Mouse (Mus musculus): ENCODE measurements around the gene Lrrc8c. TPM values are rescaled to one million over a fixed set of nuclear protein-coding genes. Genes with fewer than 3 reads are reported as not detected.

The Lrrc8c gene
- polyA plus RNA-seq, 1 experiment from 2014 or later = 13.9 TPM

DNA sequence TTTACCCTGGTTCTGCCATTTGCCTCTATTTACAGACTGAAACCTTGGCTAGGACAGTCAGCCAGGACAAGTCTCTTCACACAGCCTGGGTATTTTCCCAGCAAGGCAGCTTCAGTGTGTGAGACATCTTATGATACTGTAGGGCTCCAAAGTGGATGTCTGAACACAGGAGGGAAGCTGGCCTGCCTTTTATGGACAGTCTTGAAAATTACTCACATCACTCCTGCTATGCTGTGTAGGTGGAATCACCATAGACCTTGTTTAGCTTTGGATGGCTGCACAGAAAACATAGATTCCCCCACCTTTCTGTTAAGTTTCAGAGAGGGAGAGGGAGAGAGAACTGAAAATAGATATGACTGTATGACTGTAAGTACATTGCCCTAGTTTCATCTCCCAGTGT, 99.3 kb downstream of the Lrrc8c start:
- Histone ChIP-seq H3K27me3 (ENCODE audit: low read depth, poor library complexity, severe bottlenecking) (no peaks in the 10 kb centered on the region), H3K4me3 (no peak overlapping the region), H3K36me3 (no peaks in the 10 kb centered on the region), H3K9me3 (replicated peaks) (0 out of 2 replicates have a peak, but pooled peaks cover 3% of the 10 kb centered on the region), H3K27ac (replicated peaks) (no peak overlapping the region), H3K4me1 (peaks cover 10% of the 10 kb centered on the region)
- DNase-seq (ENCODE audit: low spot score) = no peak

DNA sequence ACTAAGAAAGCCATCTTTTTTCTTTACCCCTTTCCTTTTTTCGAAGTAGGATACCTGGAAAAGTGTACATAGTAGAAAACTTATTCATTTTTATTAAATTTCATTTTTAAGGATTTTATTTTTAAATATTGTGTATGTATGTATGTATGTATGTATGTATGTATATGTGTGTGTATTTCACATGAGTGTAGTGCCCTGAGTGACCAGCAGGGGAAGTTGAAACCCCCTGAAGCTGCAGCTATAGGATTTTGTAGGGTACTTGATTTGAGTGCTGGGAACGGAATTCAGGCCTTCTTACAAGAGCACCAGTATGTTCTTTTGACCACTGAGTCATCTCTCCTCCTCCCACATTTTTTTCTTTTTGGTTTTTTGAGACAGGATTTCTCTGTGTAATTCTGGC, 100.5 kb downstream of the Lrrc8c start:
- Histone ChIP-seq H3K4me3 (no peak overlapping the region), H3K9me3 (replicated peaks) (0 out of 2 replicates have a peak, but pooled peaks cover 3% of the 10 kb centered on the region), H3K27me3 (ENCODE audit: low read depth, poor library complexity, severe bottlenecking) (no peaks in the 10 kb centered on the region), H3K27ac (replicated peaks) (no peak overlapping the region), H3K36me3 (no peaks in the 10 kb centered on the region), H3K4me1 (0 out of 2 replicates have a peak, but pooled peaks cover 4% of the 10 kb centered on the region)
- 85% methylated on average over 2 of the region's 2 CpGs for WGBS
- DNase-seq (ENCODE audit: low spot score) = no peak

DNA sequence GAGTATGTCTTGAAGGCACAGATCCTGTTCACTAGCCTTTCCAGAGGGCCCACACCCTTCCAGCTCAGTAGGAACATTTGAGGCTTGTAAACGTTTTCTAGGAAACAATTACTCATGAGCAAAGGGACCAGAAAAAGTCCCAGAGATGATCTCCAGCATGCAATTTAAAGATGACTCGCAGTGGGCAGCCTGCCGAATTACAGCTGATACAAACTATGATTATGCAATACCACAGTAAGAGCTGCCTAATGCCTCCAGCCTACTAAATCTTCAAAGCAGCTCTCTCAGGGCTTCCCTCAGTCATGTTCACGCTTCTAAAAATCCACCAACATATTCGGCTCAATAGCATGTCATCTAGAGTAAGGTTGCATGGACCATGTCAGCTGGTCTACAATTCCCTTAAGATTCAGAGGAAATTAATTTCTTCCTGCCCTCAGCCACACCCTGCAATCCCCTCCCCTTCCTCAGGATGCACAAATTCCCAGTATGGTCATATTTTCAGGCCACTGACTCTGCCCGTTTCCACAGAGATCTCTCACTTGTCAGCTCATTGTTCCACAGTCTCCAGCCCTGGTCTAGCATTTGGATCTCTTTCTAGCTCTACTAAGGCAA, 101.4 kb downstream of the Lrrc8c start:
- 83% methylated on average over 6 of the region's 6 CpGs for WGBS
- no peaks in the 10 kb centered on the region for H3K36me3 ChIP-seq
- no peak overlapping the region for H3K4me3 ChIP-seq
- H3K4me1 ChIP-seq = 0 out of 2 replicates have a peak, but pooled peaks cover 4% of the 10 kb centered on the region
- H3K27ac ChIP-seq (replicated peaks) = no peak overlapping the region
- H3K27me3 ChIP-seq (ENCODE audit: low read depth, poor library complexity, severe bottlenecking) = no peaks in the 10 kb centered on the region
- DNase-seq (ENCODE audit: low spot score) = no peak
- H3K9me3 ChIP-seq (replicated peaks) = 0 out of 2 replicates have a peak, but pooled peaks cover 3% of the 10 kb centered on the region

DNA sequence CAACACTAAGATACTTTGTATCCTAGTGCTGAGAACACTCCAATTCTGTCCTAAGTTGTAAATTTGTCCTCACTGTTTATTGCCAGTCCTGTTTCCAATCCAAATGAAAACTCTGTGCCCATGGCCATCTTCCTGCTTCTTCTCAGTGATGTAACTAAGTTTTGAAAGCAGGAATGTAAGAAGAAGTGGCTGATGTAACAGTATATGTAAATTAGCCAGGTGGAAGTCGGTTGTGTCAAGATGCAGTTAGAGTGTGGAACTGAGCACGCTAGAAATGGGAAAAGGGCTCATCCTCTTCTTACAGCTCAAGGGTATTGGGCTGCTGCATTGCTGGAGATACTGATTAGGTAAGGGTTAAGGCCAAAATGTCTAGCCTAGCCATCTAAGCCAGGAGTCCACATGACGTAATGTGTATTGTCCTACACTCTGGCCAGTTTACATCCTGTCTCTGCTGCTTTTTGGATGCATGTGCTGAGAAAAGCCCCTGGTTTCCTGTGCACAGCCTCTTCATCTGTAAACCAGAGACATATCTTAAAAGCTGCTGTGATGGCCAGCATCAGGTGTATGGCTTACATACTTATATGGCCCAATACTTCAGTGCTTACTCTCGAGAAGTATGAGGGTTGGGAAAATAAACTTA, 104.0 kb downstream of the Lrrc8c start:
- H3K36me3 ChIP-seq = no peaks in the 10 kb centered on the region
- H3K27me3 ChIP-seq (ENCODE audit: low read depth, poor library complexity, severe bottlenecking) = no peaks in the 10 kb centered on the region
- no peak overlapping the region for H3K27ac ChIP-seq (replicated peaks)
- H3K4me1 ChIP-seq = peaks cover 7% of the 10 kb centered on the region; the same call in 1 of the 2 replicates
- H3K9me3 ChIP-seq (replicated peaks) = 0 out of 2 replicates have a peak, but pooled peaks cover 3% of the 10 kb centered on the region
- DNase-seq (ENCODE audit: low spot score) = no peak
- H3K4me3 ChIP-seq = no peak overlapping the region
- 75% methylated on average over 4 of the region's 4 CpGs for WGBS

DNA sequence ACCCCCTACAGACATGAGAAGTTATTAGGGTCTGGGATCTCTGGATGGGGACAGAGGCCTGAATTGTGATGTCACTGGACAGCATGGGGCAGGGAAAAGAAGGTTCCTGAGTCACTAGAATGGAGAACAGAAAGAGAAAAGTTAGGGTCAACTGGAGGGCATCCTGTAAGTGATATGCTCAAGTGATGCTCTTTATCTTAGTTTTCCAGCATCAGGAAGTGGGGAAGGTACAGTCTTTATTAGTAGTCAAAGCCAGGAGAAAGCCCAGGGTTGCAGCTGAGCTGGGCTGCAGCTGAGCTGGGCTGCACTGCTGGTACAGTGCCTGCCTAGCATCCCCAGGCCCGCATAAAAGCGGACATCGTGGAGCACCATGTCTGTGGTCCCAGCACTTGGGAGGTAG, 105.1 kb downstream of the Lrrc8c start:
- no peak overlapping the region for H3K27ac ChIP-seq (replicated peaks)
- H3K4me1 ChIP-seq = peaks cover 7% of the 10 kb centered on the region; the same call in 1 of the 2 replicates
- no peak for DNase-seq (ENCODE audit: low spot score)
- WGBS = 95% methylated on average over 3 of the region's 3 CpGs
- H3K4me3 ChIP-seq = no peak overlapping the region
- H3K9me3 ChIP-seq (replicated peaks) = 0 out of 2 replicates have a peak, but pooled peaks cover 3% of the 10 kb centered on the region
- H3K27me3 ChIP-seq (ENCODE audit: low read depth, poor library complexity, severe bottlenecking) = no peaks in the 10 kb centered on the region
- no peaks in the 10 kb centered on the region for H3K36me3 ChIP-seq

DNA sequence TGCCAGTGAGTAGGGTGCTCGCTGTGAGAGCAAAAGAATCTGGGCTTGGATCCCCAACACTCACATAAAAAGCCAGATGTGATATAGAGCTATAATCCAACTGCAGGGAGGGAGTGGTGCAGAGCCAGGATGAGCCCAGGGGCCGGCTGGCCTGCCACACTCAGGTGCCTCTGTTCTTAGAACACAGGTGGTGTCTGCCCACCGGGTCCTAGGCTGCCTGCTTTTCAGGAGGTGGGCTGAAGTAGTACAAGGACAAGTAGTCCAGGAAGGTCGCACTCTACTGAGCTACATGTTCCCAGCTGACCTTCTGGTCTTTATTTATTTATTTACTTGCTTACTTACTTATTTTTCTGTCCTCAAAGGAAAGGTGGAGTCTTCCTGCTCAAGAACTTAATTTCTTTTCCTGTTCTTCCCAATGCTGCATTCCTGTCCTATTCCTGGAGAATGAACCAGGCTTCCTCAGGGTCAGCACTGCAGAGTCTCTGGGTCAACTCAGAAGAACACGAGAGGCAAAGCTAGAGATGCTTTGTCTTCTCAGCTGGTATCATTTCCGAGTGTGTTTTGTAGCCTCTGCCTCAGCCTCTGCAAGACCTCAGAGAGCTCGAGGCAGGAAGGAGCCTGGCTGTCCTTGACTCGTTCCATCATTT, 106.4 kb downstream of the Lrrc8c start:
- Histone ChIP-seq H3K4me3 (no peak overlapping the region), H3K36me3 (no peaks in the 10 kb centered on the region), H3K27me3 (ENCODE audit: low read depth, poor library complexity, severe bottlenecking) (no peaks in the 10 kb centered on the region), H3K27ac (replicated peaks) (0 out of 2 replicates have a peak overlapping the region, but pooled peaks have one; percentile 38), H3K9me3 (replicated peaks) (no peaks in the 10 kb centered on the region), H3K4me1 (peaks cover 7% of the 10 kb centered on the region; the same call in 1 of the 2 replicates)
- WGBS = 75% methylated on average over 8 of the region's 8 CpGs
- no peak for DNase-seq (ENCODE audit: low spot score)

DNA sequence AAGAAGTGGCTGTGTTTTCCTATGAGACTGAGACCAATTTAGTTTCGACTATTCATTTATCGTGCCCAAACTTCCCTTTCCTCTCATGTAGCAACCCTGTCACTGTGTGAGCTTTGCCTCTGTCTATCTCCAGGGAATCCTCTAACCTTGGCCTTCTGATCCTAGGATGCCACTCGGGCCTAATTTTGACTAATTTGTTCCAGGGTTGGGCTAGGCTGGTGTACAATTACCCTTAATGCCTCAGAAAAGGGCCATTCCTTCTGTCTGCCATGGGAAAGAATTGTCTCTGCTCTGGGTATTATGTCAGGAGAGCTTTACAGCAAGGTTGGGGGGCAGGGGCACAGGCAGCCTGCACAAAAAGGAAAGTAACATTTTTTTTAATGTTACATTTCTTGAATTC, 107.2 kb downstream of the Lrrc8c start:
- no peaks in the 10 kb centered on the region for H3K9me3 ChIP-seq (replicated peaks)
- DNase-seq (ENCODE audit: low spot score) = no peak
- H3K27me3 ChIP-seq (ENCODE audit: low read depth, poor library complexity, severe bottlenecking) = no peaks in the 10 kb centered on the region
- peaks cover 7% of the 10 kb centered on the region; the same call in 1 of the 2 replicates for H3K4me1 ChIP-seq
- H3K36me3 ChIP-seq = no peaks in the 10 kb centered on the region
- H3K4me3 ChIP-seq = no peak overlapping the region
- 63% methylated on average over 3 of the region's 3 CpGs for WGBS
- 0 out of 2 replicates have a peak overlapping the region, but pooled peaks have one; percentile 42 for H3K27ac ChIP-seq (replicated peaks)

DNA sequence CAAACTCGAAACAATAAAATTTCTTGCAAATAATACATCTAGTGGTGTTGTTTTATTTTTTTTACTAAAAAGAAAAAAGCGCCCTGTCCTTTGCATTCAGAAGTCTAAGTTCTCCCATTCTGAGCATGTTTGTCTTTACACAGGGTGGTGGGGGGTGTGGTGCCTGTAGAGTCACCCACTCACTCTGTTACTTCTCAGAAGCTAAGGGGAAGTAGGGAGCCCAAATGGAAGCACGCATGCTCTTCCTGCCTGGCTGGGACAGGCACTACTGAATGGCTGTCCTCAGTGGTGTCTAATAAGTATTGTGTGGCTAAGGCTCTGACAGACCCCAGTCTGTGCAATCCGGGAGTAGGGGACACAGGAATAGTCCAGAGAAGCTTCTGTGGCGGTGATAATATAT, 107.9 kb downstream of the Lrrc8c start:
- no peak for DNase-seq (ENCODE audit: low spot score)
- H3K4me3 ChIP-seq = no peak overlapping the region
- H3K4me1 ChIP-seq = peaks cover 7% of the 10 kb centered on the region; the same call in 1 of the 2 replicates
- WGBS = 84% methylated on average over 5 of the region's 5 CpGs
- H3K9me3 ChIP-seq (replicated peaks) = no peaks in the 10 kb centered on the region
- no peaks in the 10 kb centered on the region for H3K27me3 ChIP-seq (ENCODE audit: low read depth, poor library complexity, severe bottlenecking)
- H3K27ac ChIP-seq (replicated peaks) = no peak overlapping the region
- H3K36me3 ChIP-seq = no peaks in the 10 kb centered on the region

DNA sequence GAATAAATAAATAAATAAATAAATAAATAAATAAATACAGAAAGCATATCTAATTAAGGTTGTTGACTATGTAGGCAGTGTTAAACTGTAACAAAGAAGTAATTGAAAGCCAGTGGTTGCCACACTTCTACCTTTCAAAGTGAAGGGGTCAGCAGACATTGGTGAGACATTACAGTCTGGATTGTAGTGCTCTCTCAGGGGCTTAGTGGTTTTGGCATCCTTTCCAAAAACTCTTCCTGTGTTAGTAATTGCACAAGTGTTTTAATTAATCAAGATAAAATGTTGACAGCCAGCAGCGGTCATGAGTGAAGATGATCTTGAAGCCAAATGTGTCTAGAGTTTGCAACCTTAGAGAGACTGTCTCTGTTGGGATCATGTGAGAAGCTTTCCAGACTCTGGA, 110.8 kb downstream of the Lrrc8c start:
- Histone ChIP-seq H3K27me3 (ENCODE audit: low read depth, poor library complexity, severe bottlenecking) (no peaks in the 10 kb centered on the region), H3K4me3 (no peak overlapping the region), H3K9me3 (replicated peaks) (no peaks in the 10 kb centered on the region), H3K4me1 (peaks cover 7% of the 10 kb centered on the region; the same call in 1 of the 2 replicates), H3K36me3 (no peaks in the 10 kb centered on the region), H3K27ac (replicated peaks) (no peak overlapping the region)
- no peak for DNase-seq (ENCODE audit: low spot score)
- WGBS = 96% methylated on average over 1 of the region's 1 CpGs

DNA sequence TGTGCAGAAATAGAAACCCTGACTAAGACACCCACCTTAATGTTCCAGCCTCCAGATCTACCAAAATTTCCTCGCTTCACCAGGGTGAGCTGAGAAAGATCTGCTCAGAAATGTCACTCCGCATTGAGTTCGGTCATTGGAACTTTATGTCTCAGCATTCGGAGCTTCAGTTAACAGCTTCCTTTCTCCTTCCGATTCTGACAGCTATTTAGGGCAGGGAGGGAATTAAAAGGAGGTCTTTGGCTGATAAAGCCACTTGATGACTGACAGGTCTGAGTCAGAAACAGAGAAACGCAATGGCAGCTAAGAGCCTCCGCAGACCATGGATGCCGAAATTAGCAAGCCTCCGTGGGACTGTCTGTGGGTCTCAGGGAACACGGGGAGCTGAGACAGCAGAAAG, 112.9 kb downstream of the Lrrc8c start:
- Histone ChIP-seq H3K4me3 (no peak overlapping the region), H3K9me3 (replicated peaks) (no peaks in the 10 kb centered on the region), H3K36me3 (no peaks in the 10 kb centered on the region), H3K27me3 (ENCODE audit: low read depth, poor library complexity, severe bottlenecking) (no peaks in the 10 kb centered on the region), H3K4me1 (no peaks in the 10 kb centered on the region), H3K27ac (replicated peaks) (no peak overlapping the region)
- WGBS = 90% methylated on average over 10 of the region's 10 CpGs
- no peak for DNase-seq (ENCODE audit: low spot score)

DNA sequence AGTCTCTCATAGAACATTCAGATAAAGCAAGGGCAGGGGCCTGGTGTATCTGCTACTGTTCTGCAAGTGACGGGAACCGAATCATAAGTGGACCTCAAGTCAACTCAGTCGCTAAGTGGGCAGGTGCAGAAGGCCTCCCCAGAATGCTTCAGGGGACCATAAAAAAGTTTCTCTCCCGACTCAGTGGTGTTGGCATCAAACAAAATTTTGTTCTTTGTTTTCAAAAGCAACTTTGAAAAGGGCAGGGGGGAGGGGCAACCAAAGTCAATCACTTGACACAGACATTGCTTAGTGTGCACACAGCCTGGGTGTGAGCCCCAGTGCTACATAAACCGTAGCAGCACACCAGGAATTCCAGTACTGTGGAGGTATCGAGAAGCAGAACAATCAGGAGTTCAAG, 116.4 kb downstream of the Lrrc8c start:
- no peaks in the 10 kb centered on the region for H3K9me3 ChIP-seq (replicated peaks)
- 91% methylated on average over 6 of the region's 6 CpGs for WGBS
- no peaks in the 10 kb centered on the region for H3K4me1 ChIP-seq
- DNase-seq (ENCODE audit: low spot score) = no peak
- no peak overlapping the region for H3K27ac ChIP-seq (replicated peaks)
- H3K36me3 ChIP-seq = no peaks in the 10 kb centered on the region
- no peak overlapping the region for H3K4me3 ChIP-seq
- no peaks in the 10 kb centered on the region for H3K27me3 ChIP-seq (ENCODE audit: low read depth, poor library complexity, severe bottlenecking)

DNA sequence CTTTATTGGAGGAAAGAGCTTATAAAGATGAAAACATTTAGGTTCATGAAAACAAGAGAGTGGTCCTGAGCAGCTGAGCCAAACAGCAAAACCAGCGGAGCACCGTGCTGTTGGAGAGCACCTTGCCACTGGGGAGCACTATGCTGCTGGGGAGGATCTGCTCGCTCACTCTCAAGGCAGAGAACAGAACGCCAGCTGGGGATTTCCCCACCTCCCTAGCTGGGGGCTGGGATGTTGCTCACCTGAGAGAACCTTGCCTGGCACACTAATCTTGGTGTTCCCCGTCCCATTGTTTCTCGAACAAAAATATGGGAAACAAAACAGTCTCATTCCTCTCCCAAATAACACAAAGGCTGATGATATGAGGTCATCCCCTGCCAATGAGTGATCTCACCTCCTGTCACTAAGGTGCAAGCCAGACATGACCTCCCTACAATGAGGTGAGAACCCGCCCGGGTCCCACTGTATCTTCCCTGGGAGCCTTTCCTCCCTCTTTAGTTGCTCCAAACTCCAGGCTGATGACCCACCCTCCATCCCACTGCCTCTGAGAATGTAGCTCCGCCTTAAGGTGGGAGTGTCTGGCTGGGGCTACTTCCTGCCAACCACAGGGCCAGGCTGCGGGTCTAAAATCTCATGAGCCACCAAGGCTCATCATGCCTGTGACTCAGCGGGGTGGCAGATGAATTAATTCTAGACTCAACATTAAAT, 117.5 kb downstream of the Lrrc8c start:
- no peaks in the 10 kb centered on the region for H3K36me3 ChIP-seq
- no peaks in the 10 kb centered on the region for H3K9me3 ChIP-seq (replicated peaks)
- no peak overlapping the region for H3K4me3 ChIP-seq
- WGBS = 87% methylated on average over 11 of the region's 11 CpGs
- DNase-seq (ENCODE audit: low spot score) = no peak
- no peaks in the 10 kb centered on the region for H3K27me3 ChIP-seq (ENCODE audit: low read depth, poor library complexity, severe bottlenecking)
- no peaks in the 10 kb centered on the region for H3K4me1 ChIP-seq
- H3K27ac ChIP-seq (replicated peaks) = no peak overlapping the region
